Mouse (Mus musculus) kidney, adult 18-20 months (tissue): ENCODE data around the gene Plcl2.
"Not testable (repeated sequence)": the region's sequence is repeated elsewhere in the genome, so short reads cannot be mapped to it uniquely, and the experiment has no call there.

Experiments
- DNase-seq: peaks from one replicate; pipeline ENCODE4 v3.0.0; 2021

The Plcl2 gene

GRCm38 (mm10) chr17:50536409-50537194, 27.4 kb downstream of the Plcl2 start:
- no peak for DNase-seq

GRCm38 (mm10) chr17:50537786-50538185, 28.6 kb downstream of the Plcl2 start:
- no peak for DNase-seq

- DNase-seq, result no peak
Measured at GRCm38 (mm10) chr17:50544860-50545259, 35.7 kb downstream of the Plcl2 start.

- peak; percentile 29 for DNase-seq
Measured at GRCm38 (mm10) chr17:50545274-50545673, 36.1 kb downstream of the Plcl2 start.

GRCm38 (mm10) chr17:50552130-50552529, 42.9 kb downstream of the Plcl2 start:
- no peak for DNase-seq

GRCm38 (mm10) chr17:50557566-50558238, 48.5 kb downstream of the Plcl2 start:
- no peak for DNase-seq

GRCm38 (mm10) chr17:50558239-50558625, 49.0 kb downstream of the Plcl2 start:
- no peak for DNase-seq

GRCm38 (mm10) chr17:50565376-50566123, 56.3 kb downstream of the Plcl2 start:
- DNase-seq, result no peak

- no peak for DNase-seq
Measured at GRCm38 (mm10) chr17:50568846-50569245, 59.6 kb downstream of the Plcl2 start.

GRCm38 (mm10) chr17:50570228-50570627, 61.0 kb downstream of the Plcl2 start:
- not testable (repeated sequence) for DNase-seq

- no peak for DNase-seq
Measured at GRCm38 (mm10) chr17:50570681-50571398, 61.6 kb downstream of the Plcl2 start.

- no peak for DNase-seq
Measured at GRCm38 (mm10) chr17:50574161-50574560, 65.0 kb downstream of the Plcl2 start.

- DNase-seq, result no peak
Measured at GRCm38 (mm10) chr17:50580416-50580815, 71.2 kb downstream of the Plcl2 start.

GRCm38 (mm10) chr17:50586834-50587233, 77.6 kb downstream of the Plcl2 start:
- no peak for DNase-seq

- no peak for DNase-seq
Measured at GRCm38 (mm10) chr17:50587941-50588340, 78.7 kb downstream of the Plcl2 start.

GRCm38 (mm10) chr17:50600178-50600577, 91.0 kb downstream of the Plcl2 start:
- DNase-seq, result no peak

- DNase-seq, result no peak
Measured at GRCm38 (mm10) chr17:50600696-50601095, 91.5 kb downstream of the Plcl2 start.

- DNase-seq, result no peak
Measured at GRCm38 (mm10) chr17:50606890-50607289, 97.7 kb downstream of the Plcl2 start.

GRCm38 (mm10) chr17:50609908-50610307, 100.7 kb downstream of the Plcl2 start:
- no peak for DNase-seq

GRCm38 (mm10) chr17:50620794-50621537, 111.8 kb downstream of the Plcl2 start:
- DNase-seq, result no peak

- no peak for DNase-seq
Measured at GRCm38 (mm10) chr17:50621996-50622395, 112.8 kb downstream of the Plcl2 start.

- no peak for DNase-seq
Measured at GRCm38 (mm10) chr17:50625584-50625983, 116.4 kb downstream of the Plcl2 start.
